12 mouse cellular contexts compared by ENCODE assay signal in the genomic region with DNA sequence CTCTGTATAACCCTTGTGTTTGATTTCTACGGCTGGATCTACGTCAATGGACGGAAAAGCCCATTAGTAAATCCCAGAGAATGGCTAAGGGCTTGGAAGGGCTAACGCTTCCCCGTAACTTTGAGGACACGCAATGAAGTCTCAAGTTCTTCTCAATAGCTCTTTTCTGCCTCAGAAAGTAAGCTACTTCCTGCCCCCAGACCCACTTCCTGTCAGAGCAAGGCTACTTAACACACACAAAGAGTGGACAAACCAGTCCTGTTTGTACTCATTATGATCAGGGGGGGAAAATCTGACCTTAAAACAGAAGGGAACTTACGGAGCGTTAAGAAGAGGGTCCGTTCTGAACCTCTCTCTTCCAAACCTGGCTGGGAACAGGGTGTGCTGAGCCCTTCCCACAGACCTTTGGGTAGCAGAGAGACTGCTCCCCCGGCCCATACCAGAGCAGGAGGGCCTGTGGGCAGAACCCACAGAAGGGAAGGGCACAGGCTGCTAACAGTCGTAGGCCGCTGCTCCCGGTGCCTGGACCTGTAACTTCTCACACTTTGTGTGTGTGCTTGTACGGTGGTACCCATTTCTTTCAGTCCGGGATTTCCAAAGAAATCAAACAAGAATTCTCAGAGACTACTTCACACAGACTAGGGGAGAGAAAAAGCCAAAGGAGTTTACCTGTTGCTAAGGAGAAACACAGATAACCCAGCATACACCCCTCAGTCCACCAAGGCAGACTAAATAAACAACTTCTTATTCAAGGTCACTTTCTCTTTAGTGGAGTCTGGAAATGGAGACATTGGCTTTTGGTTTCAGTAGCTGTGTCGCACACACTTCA. TPM values are rescaled to one million over a fixed set of nuclear protein-coding genes. Genes with fewer than 3 reads are reported as not detected.
A peak's percentile ranks its signal among the peaks of the same experiment; 100 is the strongest.
DNase-seq lines count a peak whose midpoint lies in the region; ATAC-seq and TF ChIP-seq lines count a peak whose summit lies in the region.
"Had no signal": no experiment of that assay in that cellular context is flagged by ENCODE, and none has a peak within 500 bp of the region (broad histone marks: within the 10 kb centered on the region; RNA-seq: fewer than 3 reads in every experiment).

No protein-coding gene starts in this region.

- WGBS in spleen, adult 2 months = 64% methylated on average over 16 of the region's 16 CpGs
- 70% methylated on average over 16 of the region's 16 CpGs for WGBS in embryonic facial prominence, embryonic 14.5 days
- WGBS in stomach, embryonic 16.5 days = 63% methylated on average over 16 of the region's 16 CpGs

- no peaks in the 10 kb centered on the region for H3K27me3 ChIP-seq in spleen, adult 2 months (ENCODE audit: control insufficient read depth, insufficient read depth, low read length)
- H3K27me3 ChIP-seq in embryonic facial prominence, embryonic 14.5 days (replicated peaks; ENCODE audit: control insufficient read depth, insufficient read depth, low read length) = no peaks in the 10 kb centered on the region
- H3K27me3 ChIP-seq in stomach, embryonic 16.5 days (ENCODE audit: control insufficient read depth, insufficient read depth, low read length) = no peaks in the 10 kb centered on the region

- DNase-seq in kidney, adult 18-20 months = peak; percentile 21
- no peak for DNase-seq in kidney, postnatal 10 days
- DNase-seq in spleen, adult 2 months (ENCODE audit: low read depth in 1 of 2, low spot score in 2 of 2) = no peak
- DNase-seq in spleen, adult 12 weeks (ENCODE audit: low spot score) = no peak
- DNase-seq in embryonic facial prominence, embryonic 14.5 days (ENCODE audit: low spot score) = peak; percentile 23
- DNase-seq in layer of hippocampus, adult 18-20 months (ENCODE audit: low spot score in 2 of 2) = no peak
- DNase-seq: adrenal gland, adult 2 months; cerebellum, adult 11-12 months; gastrocnemius, postnatal 10 days had no signal

- H3K4me3 ChIP-seq in spleen, adult 2 months (ENCODE audit: extremely low read depth, insufficient read depth, insufficient read length) = no peak overlapping the region
- H3K4me3 ChIP-seq in embryonic facial prominence, embryonic 14.5 days (ENCODE audit: low read depth, low read length) = no peak overlapping the region
- H3K4me3 ChIP-seq in stomach, embryonic 16.5 days (replicated peaks; ENCODE audit: low read length) = no peak overlapping the region

- peak overlapping the region; percentile 56 for H3K27ac ChIP-seq in spleen, adult 2 months (ENCODE audit: insufficient read depth, low read length)
- no peak overlapping the region; the same call in 1 of the 2 replicates for H3K27ac ChIP-seq in embryonic facial prominence, embryonic 14.5 days (replicated peaks; ENCODE audit: low read depth, low read length)
- peak overlapping the region; percentile 64 for H3K27ac ChIP-seq in stomach, embryonic 16.5 days (ENCODE audit: low read length)
- H3K27ac ChIP-seq: liver, embryonic 14.5 days had no signal

- no peak for ATAC-seq in embryonic facial prominence, embryonic 14.5 days (ENCODE audit: low read depth)
- no peak for ATAC-seq in stomach, embryonic 16.5 days (ENCODE audit: insufficient read depth, low FRiP score)

- H3K36me3 ChIP-seq in spleen, adult 2 months (ENCODE audit: control insufficient read depth, insufficient read depth, low read length) = peaks cover 6% of the 10 kb centered on the region; the same call in 1 of the 2 replicates
- no peaks in the 10 kb centered on the region for H3K36me3 ChIP-seq in embryonic facial prominence, embryonic 14.5 days (ENCODE audit: control insufficient read depth, insufficient read depth, low read length)
- H3K36me3 ChIP-seq in stomach, embryonic 16.5 days (ENCODE audit: control insufficient read depth, insufficient read depth, low read length) = no peaks in the 10 kb centered on the region

- peaks cover 43% of the 10 kb centered on the region for H3K4me1 ChIP-seq in spleen, adult 2 months (ENCODE audit: control insufficient read depth, insufficient read depth, insufficient read length)
- no peaks in the 10 kb centered on the region for H3K4me1 ChIP-seq in embryonic facial prominence, embryonic 14.5 days (ENCODE audit: control insufficient read depth, insufficient read depth, low read length)
- peaks cover 32% of the 10 kb centered on the region for H3K4me1 ChIP-seq in stomach, embryonic 16.5 days (ENCODE audit: control insufficient read depth, insufficient read depth, low read length)

- H3K9me3 ChIP-seq in embryonic facial prominence, embryonic 14.5 days (ENCODE audit: control insufficient read depth, low read length) = no peaks in the 10 kb centered on the region
- H3K9me3 ChIP-seq in stomach, embryonic 16.5 days (replicated peaks; ENCODE audit: control insufficient read depth, low read length) = no peaks in the 10 kb centered on the region
- H3K9me3 ChIP-seq: G1E had no signal

- no peak for TF ChIP-seq CTCF in spleen, adult 2 months (IDR thresholded peaks at IDR 0.05; ENCODE audit: extremely low read depth, insufficient read depth, insufficient read length, insufficient replicate concordance)

- TF ChIP-seq POLR2A in spleen, adult 2 months (IDR thresholded peaks at IDR 0.05; ENCODE audit: low read depth, low read length) = no peak

- no peak overlapping the region for H3K4me2 ChIP-seq in embryonic facial prominence, embryonic 14.5 days (ENCODE audit: low read depth, low read length)
- peak overlapping the region; percentile 13 for H3K4me2 ChIP-seq in stomach, embryonic 16.5 days (ENCODE audit: low read depth, low read length)

- H3K9ac ChIP-seq in embryonic facial prominence, embryonic 14.5 days (ENCODE audit: low read depth, low read length) = no peak overlapping the region
- peak overlapping the region; percentile 30 for H3K9ac ChIP-seq in stomach, embryonic 16.5 days (ENCODE audit: low read length)
- H3K9ac ChIP-seq: liver, embryonic 14.5 days had no signal

RNA-seq across cellular contexts. Expression of gene Ezr, which starts 10.7 kb away (rescaled TPM):
- 63.0 and 73.5 TPM in 2 replicates for polyA plus RNA-seq in spleen, adult 2 months (2012; rRNA removed)
- 57.8 and 59.1 TPM in 2 replicates for polyA plus RNA-seq in embryonic facial prominence, embryonic 14.5 days (2014; fragmentation: Nextera tagmentation; extraction: Ambion mirVana)
- polyA plus RNA-seq in stomach, embryonic 16.5 days (2015; fragmentation: Nextera tagmentation; extraction: Ambion mirVana) = 266 and 335 TPM in 2 replicates
- 10 to 100 TPM; 49.2 to 53.6 TPM for total RNA-seq in layer of hippocampus, adult 18-20 months (2021)

Comparison
In these comparisons a context has a peak if more than half of its experiments do, and no peak if none do; other contexts are left out.
1. DNase-seq: peak in kidney, adult 18-20 months (single experiment) and embryonic facial prominence, embryonic 14.5 days (single experiment); none in kidney, postnatal 10 days (single experiment), spleen, adult 2 months (0 of 2), spleen, adult 12 weeks (single experiment) and layer of hippocampus, adult 18-20 months (0 of 2).